8 mouse cellular contexts compared by ENCODE assay signal in genomic region chr10:93539775-93540430, GRCm38 (mm10). TPM values are rescaled to one million over a fixed set of nuclear protein-coding genes. Genes with fewer than 3 reads are reported as not detected.
DNase-seq lines count a peak whose midpoint lies in the region; ATAC-seq lines count a peak whose summit lies in the region.

Amdhd1 (minus strand) TSS chr10:93540033.

- H3K27ac ChIP-seq in hindbrain, embryonic 16.5 days (ENCODE audit: low read depth, low read length): no peak within 1 kb of the TSS

- H3K4me1 ChIP-seq in hindbrain, embryonic 16.5 days (ENCODE audit: control insufficient read depth, insufficient read depth, low read depth, low read length): peaks cover 7% of the 10 kb centered on the region
- H3K4me1 ChIP-seq in megakaryocyte, embryonic 14.5 days: peaks cover 20% of the 10 kb centered on the region

- peak within 1 kb of the TSS; percentile 74 for H3K4me2 ChIP-seq in hindbrain, embryonic 16.5 days (ENCODE audit: low read length)

- no peaks in the 10 kb centered on the region for H3K36me3 ChIP-seq in hindbrain, embryonic 16.5 days (ENCODE audit: control insufficient read depth, insufficient read depth, low read length)
- no peaks in the 10 kb centered on the region for H3K36me3 ChIP-seq in megakaryocyte, embryonic 14.5 days (replicated peaks; ENCODE audit: low read length)

- ATAC-seq in hindbrain, embryonic 16.5 days: peak; percentile 93

- peaks cover 3% of the 10 kb centered on the region for H3K27me3 ChIP-seq in hindbrain, embryonic 16.5 days (replicated peaks; ENCODE audit: control insufficient read depth, insufficient read depth, low read length)
- H3K27me3 ChIP-seq in megakaryocyte, embryonic 14.5 days (replicated peaks): peaks cover 25% of the 10 kb centered on the region

- H3K9me3 ChIP-seq in hindbrain, embryonic 16.5 days (ENCODE audit: control insufficient read depth, low read length): no peaks in the 10 kb centered on the region
- H3K9me3 ChIP-seq in megakaryocyte, embryonic 14.5 days: no peaks in the 10 kb centered on the region

- H3K9ac ChIP-seq in hindbrain, embryonic 16.5 days (ENCODE audit: low read depth, low read length): peak within 1 kb of the TSS; percentile 51

- 4% methylated on average over 35 of the region's 35 CpGs for WGBS in hindbrain, embryonic 16.5 days

- peak within 1 kb of the TSS; percentile 43 for H3K4me3 ChIP-seq in hindbrain, embryonic 16.5 days (ENCODE audit: low read length)
- H3K4me3 ChIP-seq in megakaryocyte, embryonic 14.5 days (replicated peaks): peak within 1 kb of the TSS; percentile 91

- DNase-seq in WW6 (ENCODE audit: low read depth, low spot score): peak; percentile 36
- DNase-seq in cerebellum, postnatal 4 days (ENCODE audit: low spot score in 2 of 2): peak; percentile 39 to 71
- DNase-seq in gastrocnemius, adult 18-20 months (ENCODE audit: low spot score): peak; percentile 76
- DNase-seq in left cerebral cortex, adult 8-10 months (ENCODE audit: low spot score in 2 of 2): peak; percentile 4 to 36
- DNase-seq in right cerebral cortex, adult 2 months (ENCODE audit: low spot score in 2 of 2): peak; percentile 46 to 52
- DNase-seq in urinary bladder, postnatal 14 days (ENCODE audit: low spot score): peak; percentile 88

RNA-seq across cellular contexts. Expression of gene Amdhd1, which starts in this region (rescaled TPM):
- under 1 TPM in 1 of 2 experiments, not detected in 1; 0.12 TPM for total RNA-seq in gastrocnemius, adult 18-20 months (2021)
- polyA plus RNA-seq in hindbrain, embryonic 16.5 days (2015; fragmentation: Nextera tagmentation; extraction: Ambion mirVana): 0.10 and 0.18 TPM in 2 replicates
- total RNA-seq in left cerebral cortex, adult 8-10 months (2022): under 1 TPM; 0.15 to 0.75 (median 0.35) TPM
- not detected in 2 replicates for polyA plus RNA-seq in megakaryocyte, embryonic 14.5 days (2012; ENCODE audit: insufficient read depth, low replicate concordance)

Comparison
In these comparisons a context has a peak if more than half of its experiments do, and no peak if none do; other contexts are left out.
1. Peak in DNase-seq in gastrocnemius, adult 18-20 months; RNA of the gene not detected or under 1 TPM.
2. Peak in ATAC-seq, H3K4me3 ChIP-seq, H3K9ac ChIP-seq and H3K4me2 ChIP-seq in hindbrain, embryonic 16.5 days; RNA of the gene not detected or under 1 TPM.
3. Peak in DNase-seq in left cerebral cortex, adult 8-10 months; RNA of the gene not detected or under 1 TPM.
4. DNase-seq: peak in every context shown above with its lines; median percentile 88 in urinary bladder, postnatal 14 days; 76 in gastrocnemius, adult 18-20 months; 55 in cerebellum, postnatal 4 days; 49 in right cerebral cortex, adult 2 months; 36 in WW6; 20 in left cerebral cortex, adult 8-10 months.